Mouse (Mus musculus): ENCODE data around the gene Ebf3.

DNA sequence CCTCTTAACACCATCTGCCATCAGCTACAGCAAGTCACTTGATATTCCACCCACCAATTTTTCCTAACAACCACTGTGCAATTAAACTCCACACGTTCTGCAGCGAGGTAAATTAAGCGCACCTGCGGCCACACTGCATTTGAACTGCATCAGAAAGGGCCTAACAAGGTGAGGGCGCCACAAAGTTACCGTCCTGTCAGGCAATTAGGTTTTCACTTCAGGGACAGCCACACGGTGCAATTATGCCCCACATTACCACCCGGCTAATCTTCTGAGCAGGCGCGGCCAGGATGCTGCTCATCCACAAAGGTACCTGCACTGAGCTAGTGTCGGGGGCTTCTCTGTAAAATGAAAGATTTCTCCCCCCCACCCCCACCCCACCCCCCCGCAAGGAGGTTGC is 76.8 kb downstream of the Ebf3 start:
- TF ChIP-seq EP300 (IDR thresholded peaks at IDR 0.05; ENCODE audit: low read depth), result no peak
- TF ChIP-seq CTCF (IDR thresholded peaks at IDR 0.05; ENCODE audit: low read depth), result no peak
